Mouse (Mus musculus): ENCODE measurements around the gene Zfp865. TPM values are rescaled to one million over a fixed set of nuclear protein-coding genes. Genes with fewer than 3 reads are reported as not detected.
"Not testable (repeated sequence)": the region's sequence is repeated elsewhere in the genome, so short reads cannot be mapped to it uniquely, and the experiment has no call there.

The Zfp865 gene
- polyA plus RNA-seq, 1 experiment from 2014 or later = 3.4 TPM

GRCm38 (mm10) chr7:4996934-4997333 lies 23.2 kb upstream of the Zfp865 start:
- Histone ChIP-seq H3K36me3 (ENCODE audit: insufficient read depth, low read length) (0 out of 2 replicates have a peak, but pooled peaks cover 3% of the 10 kb centered on the region), H3K4me3 (ENCODE audit: low read depth, low read length) (no peak overlapping the region), H3K27me3 (replicated peaks; ENCODE audit: insufficient read depth, low read length) (no peaks in the 10 kb centered on the region), H3K4me2 (replicated peaks; ENCODE audit: low read depth, low read length) (no peak overlapping the region), H3K9me3 (ENCODE audit: low read length) (no peaks in the 10 kb centered on the region), H3K27ac (ENCODE audit: low read length) (peak overlapping the region; percentile 81; the same call in 1 of the 2 replicates), H3K9ac (replicated peaks; ENCODE audit: low read depth) (no peak overlapping the region), H3K4me1 (ENCODE audit: insufficient read depth, low read depth, low read length) (peaks cover 9% of the 10 kb centered on the region)
- WGBS = 38% methylated on average over 6 of the region's 8 CpGs
- ATAC-seq (peak; percentile 55), DNase-seq (ENCODE audit: low spot score) (peak; percentile 78)
- TF ChIP-seq EP300 (IDR thresholded peaks at IDR 0.05) = peak; percentile 94
- no peak for TF ChIP-seq CTCF (IDR thresholded peaks at IDR 0.05)

- WGBS = 55% methylated on average over 2 of the region's 2 CpGs
- H3K4me1 ChIP-seq (ENCODE audit: insufficient read depth, low read depth, low read length) = peaks cover 9% of the 10 kb centered on the region
- TF ChIP-seq EP300 (IDR thresholded peaks at IDR 0.05) (no peak), CTCF (IDR thresholded peaks at IDR 0.05) (peak; percentile 64)
Observed at GRCm38 (mm10) chr7:4999876-5000275, 20.3 kb upstream of the Zfp865 start.

GRCm38 (mm10) chr7:5002876-5003275 lies 17.3 kb upstream of the Zfp865 start:
- 69% methylated on average over 8 of the region's 8 CpGs for WGBS
- DNase-seq (ENCODE audit: low spot score); H3K36me3 ChIP-seq (ENCODE audit: insufficient read depth, low read length); ATAC-seq; H3K9me3 ChIP-seq (ENCODE audit: low read length); H3K4me3 ChIP-seq (ENCODE audit: low read depth, low read length); H3K27ac ChIP-seq (ENCODE audit: low read length); H3K27me3 ChIP-seq (replicated peaks; ENCODE audit: insufficient read depth, low read length); H3K4me1 ChIP-seq (ENCODE audit: insufficient read depth, low read depth, low read length); H3K9ac ChIP-seq (replicated peaks; ENCODE audit: low read depth); H3K4me2 ChIP-seq (replicated peaks; ENCODE audit: low read depth, low read length): not testable (repeated sequence)

More at GRCm38 (mm10) chr7:4999876-5000275, 20.3 kb upstream of the Zfp865 start:
- no peaks in the 10 kb centered on the region for H3K27me3 ChIP-seq (replicated peaks; ENCODE audit: insufficient read depth, low read length)
- no peaks in the 10 kb centered on the region for H3K9me3 ChIP-seq (ENCODE audit: low read length)
- H3K4me3 ChIP-seq (ENCODE audit: low read depth, low read length) = no peak overlapping the region
- no peak overlapping the region for H3K27ac ChIP-seq (ENCODE audit: low read length)
- H3K9ac ChIP-seq (replicated peaks; ENCODE audit: low read depth) = no peak overlapping the region
- H3K4me2 ChIP-seq (replicated peaks; ENCODE audit: low read depth, low read length) = no peak overlapping the region
- DNase-seq (ENCODE audit: low spot score) (peak; percentile 37), ATAC-seq (no peak)
- no peaks in the 10 kb centered on the region for H3K36me3 ChIP-seq (ENCODE audit: insufficient read depth, low read length)

DNA sequence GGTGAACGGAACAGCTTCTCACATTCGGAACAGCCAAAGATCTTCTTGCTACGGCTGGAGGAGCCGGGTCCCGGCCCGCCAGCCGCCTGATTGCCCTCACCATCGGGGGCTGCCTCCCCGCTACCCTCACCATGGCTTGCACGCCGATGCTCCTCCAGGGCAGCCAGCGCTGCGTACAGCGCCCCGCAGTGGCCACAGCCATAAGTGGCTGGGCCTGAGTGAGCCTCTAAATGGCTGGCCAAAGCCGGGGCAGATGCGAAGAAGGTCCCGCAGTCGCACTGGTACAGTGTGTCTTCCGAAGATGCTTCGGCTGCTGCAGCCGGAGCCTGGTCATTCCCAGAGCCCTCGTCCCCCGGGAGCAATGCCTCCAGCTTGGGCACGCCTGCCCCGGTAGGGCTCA lies 11.9 kb upstream of the Zfp865 start:
- Histone ChIP-seq H3K27ac (ENCODE audit: low read length) (no peak overlapping the region), H3K9ac (replicated peaks; ENCODE audit: low read depth) (no peak overlapping the region), H3K36me3 (ENCODE audit: insufficient read depth, low read length) (peaks cover 33% of the 10 kb centered on the region), H3K4me3 (ENCODE audit: low read depth, low read length) (no peak overlapping the region), H3K9me3 (ENCODE audit: low read length) (no peaks in the 10 kb centered on the region), H3K27me3 (replicated peaks; ENCODE audit: insufficient read depth, low read length) (no peaks in the 10 kb centered on the region), H3K4me1 (ENCODE audit: insufficient read depth, low read depth, low read length) (no peaks in the 10 kb centered on the region), H3K4me2 (replicated peaks; ENCODE audit: low read depth, low read length) (no peak overlapping the region)
- no peak for ATAC-seq
- TF ChIP-seq CTCF (IDR thresholded peaks at IDR 0.05) (peak; percentile 10; the same call in 1 of the 2 replicates), EP300 (IDR thresholded peaks at IDR 0.05) (no peak)
- 95% methylated on average over 26 of the region's 26 CpGs for WGBS
- DNase-seq (ENCODE audit: low spot score) = no peak

DNA sequence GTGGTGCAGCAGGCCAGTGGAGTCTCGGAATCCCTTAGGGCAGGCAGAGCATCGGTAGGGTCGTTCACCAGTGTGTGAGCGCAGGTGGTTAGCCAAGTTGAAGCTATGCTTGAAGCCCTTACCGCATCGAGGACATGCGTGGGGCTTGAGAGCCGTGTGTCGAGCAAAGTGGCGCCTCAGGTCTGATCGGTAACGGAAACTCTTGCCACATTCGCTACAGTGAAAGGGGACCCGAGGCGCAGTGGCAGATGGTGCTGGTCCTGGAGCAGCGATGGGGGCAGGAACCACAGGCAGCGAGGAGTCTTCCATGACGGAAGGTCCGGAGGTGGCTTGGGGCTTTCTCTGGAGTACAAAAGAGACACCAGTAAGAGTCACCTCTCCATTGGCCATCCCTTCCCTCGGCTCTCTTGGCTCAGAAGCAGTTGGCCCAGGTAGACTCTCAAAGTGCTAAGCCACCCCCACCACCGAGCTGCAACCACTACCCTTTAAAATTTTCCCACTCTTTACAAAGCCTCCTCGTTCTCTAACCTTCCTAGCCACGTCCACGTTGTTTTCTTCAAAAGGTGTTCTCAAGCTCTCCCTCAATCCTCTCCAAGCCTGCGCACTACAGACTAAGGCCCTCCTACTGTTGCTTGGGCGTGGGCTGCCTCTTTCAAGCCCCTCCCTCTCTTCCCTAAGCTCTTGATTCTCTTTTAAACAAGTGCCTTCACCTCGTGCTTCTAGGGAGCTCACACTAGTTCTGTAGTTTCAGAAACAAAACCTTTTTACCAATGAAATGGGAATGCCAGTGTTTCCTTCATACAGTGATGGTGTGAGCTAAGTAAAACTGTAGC lies 7.3 kb upstream of the Zfp865 start:
- no peaks in the 10 kb centered on the region for H3K9me3 ChIP-seq (ENCODE audit: low read length)
- H3K27me3 ChIP-seq (replicated peaks; ENCODE audit: insufficient read depth, low read length) = no peaks in the 10 kb centered on the region
- TF ChIP-seq CTCF (IDR thresholded peaks at IDR 0.05) = no peak
- peak overlapping the region; percentile 40; the same call in 1 of the 2 replicates for H3K27ac ChIP-seq (ENCODE audit: low read length)
- no peak for ATAC-seq
- no peak overlapping the region; the same call in 1 of the 2 replicates for H3K4me2 ChIP-seq (replicated peaks; ENCODE audit: low read depth, low read length)
- DNase-seq (ENCODE audit: low spot score) = peak; percentile 80
- 80% methylated on average over 27 of the region's 27 CpGs for WGBS
- H3K9ac ChIP-seq (replicated peaks; ENCODE audit: low read depth) = no peak overlapping the region
- H3K36me3 ChIP-seq (ENCODE audit: insufficient read depth, low read length) = peaks cover 30% of the 10 kb centered on the region
- no peaks in the 10 kb centered on the region for H3K4me1 ChIP-seq (ENCODE audit: insufficient read depth, low read depth, low read length)
- H3K4me3 ChIP-seq (ENCODE audit: low read depth, low read length) = no peak overlapping the region

DNA sequence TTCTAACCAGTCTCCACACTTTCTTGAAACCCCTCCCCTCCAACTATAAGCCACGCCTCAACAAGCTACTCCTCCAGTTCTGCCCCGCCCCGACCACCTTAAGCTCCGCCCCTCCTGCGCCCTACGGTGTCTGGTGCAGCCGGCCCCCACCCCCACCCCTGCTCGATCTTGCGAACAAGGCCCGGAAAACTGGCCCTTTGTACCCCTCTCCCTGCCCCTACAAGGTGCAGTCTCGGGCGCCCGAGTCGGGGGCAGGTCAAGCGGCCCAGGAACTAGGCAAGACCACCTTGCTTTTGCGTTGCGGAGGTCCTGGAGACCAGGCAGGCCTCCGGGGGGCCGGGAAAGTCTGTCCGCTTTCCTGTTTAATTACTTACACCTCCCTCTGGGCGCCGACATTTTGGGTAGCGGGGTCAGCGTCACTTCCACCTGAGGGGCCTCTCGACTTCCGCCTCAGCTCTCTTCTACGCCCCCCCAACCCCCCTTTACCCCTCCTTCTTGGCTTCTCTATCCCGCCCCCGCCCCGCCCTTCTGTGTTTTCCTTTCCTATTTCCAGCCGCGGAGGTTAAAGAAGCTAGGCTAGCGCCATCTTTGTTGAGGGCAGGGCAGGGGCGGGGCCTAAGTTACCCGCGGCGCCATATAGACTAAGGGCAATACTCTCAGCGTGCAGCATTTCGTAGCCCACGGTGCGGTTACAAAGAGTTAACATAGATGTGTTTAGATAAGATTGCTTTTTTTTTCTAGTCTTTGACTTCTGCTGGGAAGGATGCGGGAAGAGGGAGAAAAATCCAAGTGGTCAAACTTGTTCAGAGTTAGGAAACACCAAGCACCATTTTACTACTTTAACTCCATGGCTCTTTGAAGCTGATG lies 5.7 kb upstream of the Zfp865 start, which contains the start of the genes Zfp524 and Fiz1:
Gene Zfp524 (plus strand): TSS at position 165 of the 867 bp plus-strand sequence.
Gene Fiz1 (minus strand): TSS at position 447 of the 867 bp plus-strand sequence.
- Histone ChIP-seq H3K36me3 (ENCODE audit: insufficient read depth, low read length) (peaks cover 14% of the 10 kb centered on the region), H3K9me3 (ENCODE audit: low read length) (no peaks in the 10 kb centered on the region), H3K4me3 (ENCODE audit: low read depth, low read length) (peak within 1 kb of the TSS; percentile 61), H3K4me2 (replicated peaks; ENCODE audit: low read depth, low read length) (peak within 1 kb of the TSS; percentile 68), H3K27ac (ENCODE audit: low read length) (peak within 1 kb of the TSS; percentile 97), H3K27me3 (replicated peaks; ENCODE audit: insufficient read depth, low read length) (no peaks in the 10 kb centered on the region), H3K4me1 (ENCODE audit: insufficient read depth, low read depth, low read length) (no peaks in the 10 kb centered on the region), H3K9ac (replicated peaks; ENCODE audit: low read depth) (peak within 1 kb of the TSS; percentile 69)
- DNase-seq (ENCODE audit: low spot score) (peak; percentile 97), ATAC-seq (peak; percentile 79)
- no peak for TF ChIP-seq CTCF (IDR thresholded peaks at IDR 0.05)
- TF ChIP-seq EP300 (IDR thresholded peaks at IDR 0.05) = 0 out of 2 replicates have a peak, but pooled peaks have one; percentile 8
- WGBS = 1% methylated on average over 42 of the region's 42 CpGs

All from lung, postnatal 0 days (tissue).